Mouse (Mus musculus): ENCODE data around the gene Crk. TPM values are rescaled to one million over a fixed set of nuclear protein-coding genes. Genes with fewer than 3 reads are reported as not detected.
"Not testable (repeated sequence)": the region's sequence is repeated elsewhere in the genome, so short reads cannot be mapped to it uniquely, and the experiment has no call there.

Gene Crk
- polyA plus RNA-seq, 1 experiment from 2014 or later: 117 TPM

DNA sequence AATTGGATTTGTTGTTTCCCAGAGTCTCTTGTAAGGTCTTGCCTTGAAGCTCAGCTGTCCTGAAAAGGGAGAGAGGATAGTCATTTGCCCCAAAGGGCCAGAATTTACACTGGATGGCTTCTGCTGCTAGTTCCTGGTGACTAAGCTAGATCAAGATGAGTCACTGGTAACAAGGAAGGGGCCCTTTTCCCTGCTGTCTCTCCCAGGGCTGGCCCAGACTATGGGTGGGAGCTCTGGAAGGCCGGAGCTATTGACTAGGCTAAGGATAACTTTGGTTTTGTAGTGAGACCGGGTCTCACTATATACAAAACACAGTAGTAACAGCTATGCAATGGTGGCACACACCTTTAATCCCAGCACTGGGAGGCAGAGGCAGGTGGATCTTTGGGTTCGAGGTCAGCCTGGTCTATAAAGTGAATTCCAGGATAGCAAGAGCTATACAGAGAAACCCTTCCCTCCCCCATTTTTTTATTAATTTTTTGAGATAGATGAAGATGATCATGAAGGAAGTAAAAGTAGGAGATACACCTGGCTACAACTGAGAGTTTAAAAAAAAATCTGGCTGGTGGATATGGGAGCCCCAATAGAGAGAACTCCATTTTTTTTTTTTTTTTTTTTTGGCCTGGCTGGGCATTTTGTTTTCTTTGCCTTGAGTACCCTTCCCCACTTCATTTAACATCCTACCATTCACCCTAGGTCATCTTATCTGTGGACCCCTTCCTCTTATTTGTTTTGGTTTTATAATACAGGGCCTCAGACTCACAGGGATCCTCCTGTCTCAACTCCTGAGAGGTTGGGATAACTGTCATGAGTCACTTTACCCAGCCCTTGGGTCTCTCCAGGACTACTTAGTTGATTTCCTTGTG, 945 bp upstream of the Crk start:
- ATAC-seq (replicated peaks): no peak; the same call in 1 of the 2 replicates
- H3K27ac ChIP-seq: peak overlapping the region; percentile 93

DNA sequence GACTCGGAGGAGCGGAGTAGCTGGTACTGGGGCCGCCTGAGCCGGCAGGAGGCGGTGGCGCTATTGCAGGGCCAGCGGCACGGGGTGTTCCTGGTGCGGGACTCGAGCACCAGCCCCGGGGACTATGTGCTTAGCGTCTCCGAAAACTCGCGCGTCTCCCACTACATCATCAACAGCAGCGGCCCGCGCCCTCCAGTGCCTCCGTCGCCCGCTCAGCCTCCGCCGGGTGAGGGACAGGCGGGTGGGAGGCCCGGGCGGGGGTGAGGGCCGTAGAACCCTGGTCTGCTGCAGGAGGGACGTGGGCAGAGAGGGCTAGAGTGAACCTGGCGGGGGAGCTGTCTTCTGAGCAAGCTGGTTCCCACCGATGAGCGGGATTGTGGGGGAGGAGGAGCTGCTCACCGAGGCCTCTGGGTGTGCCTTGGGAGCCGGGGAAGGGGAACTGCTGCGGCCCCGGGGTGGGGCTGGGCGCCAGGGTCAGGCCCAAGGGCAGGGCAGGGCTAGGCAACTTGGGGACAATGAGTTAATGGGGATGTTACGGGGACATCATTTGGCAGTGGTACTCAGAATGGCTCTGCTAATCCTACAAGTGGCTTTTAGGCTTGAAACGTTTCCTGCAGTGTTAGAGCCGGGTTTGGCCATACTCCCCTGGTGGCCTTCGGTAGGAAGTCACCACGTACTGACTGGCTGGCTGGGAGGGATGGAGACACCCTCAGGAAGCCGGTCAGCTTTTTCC, 546 bp downstream of the Crk start:
- peak overlapping the region; percentile 93 for H3K27ac ChIP-seq

More for the DNA sequence above, 945 bp upstream of the Crk start:
- no peaks in the 10 kb centered on the region for H3K27me3 ChIP-seq (replicated peaks)
- peaks cover 21% of the 10 kb centered on the region for H3K4me1 ChIP-seq
- peak overlapping the region; percentile 19; the same call in 1 of the 2 replicates for H3K9ac ChIP-seq
- no peaks in the 10 kb centered on the region for H3K9me3 ChIP-seq
- H3K4me3 ChIP-seq: peak overlapping the region; percentile 88
- 0 out of 2 replicates have a peak, but pooled peaks cover under 1% of the 10 kb centered on the region for H3K36me3 ChIP-seq (replicated peaks)
- peak overlapping the region; percentile 79 for H3K4me2 ChIP-seq
- WGBS: 90% methylated on average over 3 of the region's 3 CpGs

DNA sequence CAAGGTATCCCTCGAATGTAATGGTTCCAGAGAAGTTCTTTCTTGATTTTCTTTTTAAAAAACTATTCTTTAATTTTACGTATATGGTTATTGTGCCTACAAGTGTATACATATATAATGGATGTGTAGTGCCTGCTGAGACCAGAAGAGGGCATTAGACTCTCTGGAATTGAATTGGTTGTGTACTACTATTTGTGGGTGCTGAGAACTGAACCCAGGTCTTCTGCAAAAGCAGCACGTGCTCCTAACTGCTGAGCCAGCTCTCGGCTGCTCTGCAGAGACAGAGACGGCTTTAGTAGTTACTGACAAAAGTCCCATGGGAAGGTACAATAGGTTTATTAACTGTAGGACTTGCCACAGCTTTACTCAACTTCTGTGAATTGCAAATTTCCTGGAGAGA, 5.4 kb downstream of the Crk start:
- ATAC-seq (replicated peaks): no peak
- Histone ChIP-seq H3K4me3 (no peak overlapping the region), H3K4me2 (no peak overlapping the region), H3K27ac (no peak overlapping the region), H3K27me3 (replicated peaks) (no peaks in the 10 kb centered on the region), H3K9me3 (no peaks in the 10 kb centered on the region), H3K9ac (no peak overlapping the region), H3K4me1 (peaks cover 22% of the 10 kb centered on the region), H3K36me3 (replicated peaks) (0 out of 2 replicates have a peak, but pooled peaks cover 3% of the 10 kb centered on the region)
- WGBS: 85% methylated on average over 5 of the region's 5 CpGs

More for the DNA sequence above, 546 bp downstream of the Crk start:
- peak; percentile 84 for ATAC-seq (replicated peaks)
- under 1% methylated on average over 43 of the region's 43 CpGs for WGBS
- Histone ChIP-seq H3K9me3 (no peaks in the 10 kb centered on the region), H3K9ac (peak overlapping the region; percentile 94), H3K36me3 (replicated peaks) (0 out of 2 replicates have a peak, but pooled peaks cover 3% of the 10 kb centered on the region), H3K27me3 (replicated peaks) (no peaks in the 10 kb centered on the region), H3K4me3 (peak overlapping the region; percentile 88), H3K4me1 (peaks cover 21% of the 10 kb centered on the region), H3K4me2 (peak overlapping the region; percentile 79)

DNA sequence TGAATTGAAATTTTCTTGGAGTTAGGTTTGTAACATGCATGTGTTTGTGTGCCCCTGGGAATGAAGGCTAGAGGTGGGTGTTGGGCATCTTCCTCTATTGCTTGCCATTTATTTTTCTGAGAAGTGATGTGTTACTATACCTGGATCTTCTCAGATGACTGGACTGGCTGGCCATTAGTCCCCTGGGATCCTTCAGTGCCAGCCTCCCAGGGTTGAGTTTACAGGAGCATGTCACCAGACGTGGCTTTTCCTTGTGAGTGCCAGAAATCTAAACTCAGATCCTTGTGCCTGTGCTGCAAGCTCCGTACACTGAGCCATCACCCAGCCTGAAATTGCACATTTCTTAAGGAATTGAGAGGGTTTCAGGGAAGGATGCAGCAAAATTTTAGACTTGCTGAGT, 5.9 kb downstream of the Crk start:
- WGBS: 88% methylated on average over 2 of the region's 2 CpGs
- 0 out of 2 replicates have a peak, but pooled peaks cover 3% of the 10 kb centered on the region for H3K36me3 ChIP-seq (replicated peaks)

DNA sequence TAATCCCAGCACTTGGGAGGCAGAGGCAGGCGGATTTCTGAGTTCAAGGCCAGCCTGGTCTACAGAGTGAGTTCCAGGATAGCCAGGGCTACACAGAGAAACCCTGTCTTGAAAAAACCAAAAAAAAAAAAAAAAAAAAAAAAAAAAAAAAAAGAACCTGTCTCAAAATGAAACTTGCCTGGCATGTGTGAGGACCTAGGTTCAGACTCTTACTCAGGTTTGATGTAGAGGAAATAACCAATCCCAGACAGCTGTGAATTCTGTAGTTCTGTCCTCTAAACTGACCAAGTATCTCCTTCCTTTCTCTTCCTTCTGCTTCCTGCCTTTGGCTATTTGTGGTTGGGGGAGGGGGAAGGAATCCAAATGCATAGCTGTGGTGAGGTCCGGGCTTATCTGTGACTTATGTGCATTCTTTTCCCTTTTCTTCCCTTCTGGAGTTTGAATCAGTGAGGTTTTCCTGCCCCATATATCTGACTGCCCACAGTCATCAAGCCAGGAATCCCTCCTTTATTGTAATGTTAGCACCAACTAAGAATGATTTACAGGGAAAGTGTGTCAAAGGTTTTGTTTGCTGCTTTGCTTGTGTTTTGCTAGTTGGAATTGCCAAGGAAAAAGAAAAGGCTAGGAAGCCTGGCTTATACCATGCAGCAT, 8.4 kb downstream of the Crk start:
- ATAC-seq (replicated peaks): no peak
- 80% methylated on average over 2 of the region's 2 CpGs for WGBS

More for the DNA sequence above, 5.9 kb downstream of the Crk start:
- no peaks in the 10 kb centered on the region for H3K27me3 ChIP-seq (replicated peaks)
- peaks cover 20% of the 10 kb centered on the region for H3K4me1 ChIP-seq
- no peak overlapping the region for H3K27ac ChIP-seq
- H3K4me2 ChIP-seq: no peak overlapping the region
- ATAC-seq (replicated peaks): no peak
- H3K9ac ChIP-seq: no peak overlapping the region
- H3K9me3 ChIP-seq: no peaks in the 10 kb centered on the region
- H3K4me3 ChIP-seq: no peak overlapping the region

DNA sequence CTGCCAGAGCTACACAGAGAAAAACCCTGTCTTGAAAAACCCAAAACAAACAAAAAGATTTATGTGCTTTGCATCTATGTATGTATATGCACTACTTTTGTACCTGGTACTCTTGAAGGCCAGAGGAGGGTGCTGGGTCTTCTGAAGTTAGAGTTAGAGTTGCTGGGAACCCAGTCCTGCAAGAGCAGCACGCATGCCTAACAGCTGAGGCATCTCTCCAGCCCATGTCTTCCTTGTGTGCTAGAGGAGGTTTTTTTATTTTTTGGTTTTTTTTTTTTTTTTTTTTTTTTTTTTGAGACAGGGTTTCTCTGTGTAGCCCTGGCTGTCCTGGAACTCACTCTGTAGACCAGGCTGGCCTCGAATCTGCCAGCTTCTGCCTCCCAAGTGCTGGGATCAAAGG, 9.1 kb downstream of the Crk start:
- Histone ChIP-seq H3K36me3 (replicated peaks) (peaks cover 14% of the 10 kb centered on the region), H3K27me3 (replicated peaks) (no peaks in the 10 kb centered on the region), H3K4me2 (no peak overlapping the region), H3K9me3 (no peaks in the 10 kb centered on the region), H3K27ac (no peak overlapping the region), H3K9ac (no peak overlapping the region), H3K4me1 (peaks cover 4% of the 10 kb centered on the region; the same call in 1 of the 2 replicates), H3K4me3 (no peak overlapping the region)
- ATAC-seq (replicated peaks): no peak
- WGBS: 85% methylated on average over 2 of the region's 2 CpGs

More for the DNA sequence above, 8.4 kb downstream of the Crk start:
- no peaks in the 10 kb centered on the region for H3K9me3 ChIP-seq
- no peak overlapping the region for H3K9ac ChIP-seq
- H3K27ac ChIP-seq: no peak overlapping the region
- H3K4me1 ChIP-seq: peaks cover 4% of the 10 kb centered on the region; the same call in 1 of the 2 replicates
- no peak overlapping the region for H3K4me3 ChIP-seq
- no peak overlapping the region for H3K4me2 ChIP-seq
- peaks cover 11% of the 10 kb centered on the region for H3K36me3 ChIP-seq (replicated peaks)
- H3K27me3 ChIP-seq (replicated peaks): no peaks in the 10 kb centered on the region

DNA sequence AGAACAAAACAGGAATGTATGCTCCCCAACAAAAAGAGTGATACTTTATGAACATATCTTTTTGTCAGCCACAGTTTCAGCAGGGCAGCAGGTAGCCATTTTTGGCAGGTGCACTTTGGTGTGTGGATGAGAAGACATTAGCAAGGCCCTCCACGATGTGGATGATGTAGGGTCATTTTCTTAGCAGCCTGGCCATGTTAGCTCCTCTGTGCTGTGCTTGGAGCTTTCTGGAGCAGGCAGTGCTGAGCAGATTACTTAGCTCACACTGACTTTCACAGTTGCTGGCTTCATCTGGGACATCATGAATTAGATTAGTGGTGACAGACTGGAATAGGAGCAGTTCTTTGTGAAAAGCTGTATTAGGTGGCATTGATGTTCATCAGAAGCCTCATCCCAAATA, 10.9 kb downstream of the Crk start:
- 96% methylated on average over 1 of the region's 1 CpGs for WGBS
- no peaks in the 10 kb centered on the region for H3K9me3 ChIP-seq
- H3K4me2 ChIP-seq: no peak overlapping the region
- peaks cover 4% of the 10 kb centered on the region; the same call in 1 of the 2 replicates for H3K4me1 ChIP-seq
- no peak overlapping the region for H3K4me3 ChIP-seq
- H3K9ac ChIP-seq: no peak overlapping the region
- H3K36me3 ChIP-seq (replicated peaks): peaks cover 19% of the 10 kb centered on the region
- no peak overlapping the region for H3K27ac ChIP-seq
- H3K27me3 ChIP-seq (replicated peaks): no peaks in the 10 kb centered on the region
- no peak for ATAC-seq (replicated peaks)

DNA sequence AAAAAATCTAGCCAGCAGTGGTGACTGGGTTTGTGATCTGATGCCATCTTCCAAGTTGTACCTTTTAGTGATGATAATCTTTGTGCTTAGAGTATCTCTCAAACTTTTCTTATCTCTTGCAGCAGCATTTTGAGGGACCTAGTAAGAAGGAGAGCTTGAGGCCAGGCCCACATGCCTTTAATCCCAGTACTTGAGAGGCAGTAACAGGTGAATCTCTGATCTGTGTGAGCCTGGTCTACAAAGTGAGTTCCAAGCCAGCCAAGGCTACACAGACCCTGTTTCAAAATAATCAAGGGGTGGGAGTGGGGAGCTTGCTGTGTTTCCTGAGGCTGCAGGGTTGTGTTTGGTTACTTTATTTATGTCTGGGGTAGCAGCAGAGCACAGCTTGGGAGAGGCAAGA, 12.0 kb downstream of the Crk start:
- no peaks in the 10 kb centered on the region for H3K9me3 ChIP-seq
- no peak overlapping the region for H3K27ac ChIP-seq
- H3K4me3 ChIP-seq: no peak overlapping the region
- H3K36me3 ChIP-seq (replicated peaks): peaks cover 19% of the 10 kb centered on the region
- H3K9ac ChIP-seq: no peak overlapping the region
- no peaks in the 10 kb centered on the region for H3K27me3 ChIP-seq (replicated peaks)
- no peak for ATAC-seq (replicated peaks)
- H3K4me2 ChIP-seq: no peak overlapping the region
- H3K4me1 ChIP-seq: peaks cover 3% of the 10 kb centered on the region; the same call in 1 of the 2 replicates

DNA sequence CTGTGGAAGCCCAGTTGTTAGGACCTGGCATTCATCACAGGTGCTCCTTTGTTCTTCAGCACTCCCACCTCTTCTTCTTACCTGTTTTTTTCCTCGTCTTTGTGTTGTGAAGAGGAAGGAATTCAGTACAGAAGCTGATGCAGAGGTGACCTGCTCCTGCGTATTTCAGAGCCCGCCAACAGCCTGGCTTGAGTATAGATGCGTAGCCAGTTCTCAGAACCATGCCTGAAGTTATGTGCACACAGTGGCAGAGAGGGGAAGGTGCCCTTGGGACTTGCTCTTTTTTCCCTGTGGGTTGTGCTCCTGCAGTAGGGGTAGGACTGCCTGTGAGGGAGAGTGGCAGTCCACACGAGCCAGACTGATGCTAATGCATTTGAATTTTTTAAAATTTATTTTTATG, 14.5 kb downstream of the Crk start:
- Histone ChIP-seq H3K36me3 (replicated peaks) (peaks cover 25% of the 10 kb centered on the region), H3K4me3 (no peak overlapping the region), H3K4me2 (no peak overlapping the region), H3K4me1 (no peaks in the 10 kb centered on the region), H3K9me3 (no peaks in the 10 kb centered on the region), H3K27ac (no peak overlapping the region), H3K27me3 (replicated peaks) (no peaks in the 10 kb centered on the region), H3K9ac (no peak overlapping the region)
- 95% methylated on average over 5 of the region's 5 CpGs for WGBS
- no peak for ATAC-seq (replicated peaks)

DNA sequence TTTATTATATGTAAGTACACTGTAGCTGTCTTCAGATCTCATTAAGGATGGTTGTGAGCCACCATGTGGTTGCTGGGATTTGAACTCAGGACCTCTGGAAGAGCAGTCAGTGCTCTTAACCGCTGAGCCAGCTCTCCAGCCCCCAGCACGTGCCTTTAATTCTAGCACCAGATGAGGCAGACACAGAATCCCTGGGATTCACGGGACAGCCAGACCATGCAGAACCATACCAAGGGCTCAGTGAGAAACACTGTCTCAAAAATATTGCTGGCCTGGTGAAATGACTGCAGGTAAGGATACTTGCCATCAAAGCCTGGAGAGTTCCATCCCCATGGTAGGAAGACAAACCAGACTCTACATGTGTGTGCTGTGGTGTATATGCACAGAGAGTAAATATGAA, 18.4 kb downstream of the Crk start:
- WGBS: 94% methylated on average over 3 of the region's 3 CpGs
- peaks cover 34% of the 10 kb centered on the region for H3K36me3 ChIP-seq (replicated peaks)
- not testable (repeated sequence) for H3K4me1 ChIP-seq; H3K9me3 ChIP-seq; ATAC-seq (replicated peaks); H3K4me2 ChIP-seq; H3K4me3 ChIP-seq; H3K27ac ChIP-seq; H3K27me3 ChIP-seq (replicated peaks); H3K9ac ChIP-seq

DNA sequence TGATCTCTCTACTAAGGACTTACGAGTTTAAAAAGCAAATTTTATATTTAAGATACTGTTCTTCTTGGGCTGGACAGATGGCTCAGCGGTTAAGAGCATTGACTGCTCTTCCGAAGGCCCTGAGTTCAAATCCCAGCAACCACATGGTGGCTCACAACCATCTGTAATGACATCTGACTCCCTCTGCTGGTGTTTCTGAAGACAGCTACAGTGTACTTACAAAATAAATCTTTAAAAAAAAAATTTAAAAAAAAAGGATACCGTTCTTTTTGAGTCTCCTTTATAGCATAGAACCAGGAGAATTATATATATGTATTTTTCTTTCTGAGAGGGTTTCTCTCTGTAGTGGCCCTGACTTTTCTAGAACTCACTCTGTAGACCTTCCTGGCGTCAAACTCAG, 21.5 kb downstream of the Crk start:
- no peak overlapping the region for H3K9ac ChIP-seq
- ATAC-seq (replicated peaks): no peak
- WGBS: 97% methylated on average over 5 of the region's 5 CpGs
- H3K9me3 ChIP-seq: no peaks in the 10 kb centered on the region
- H3K27me3 ChIP-seq (replicated peaks): no peaks in the 10 kb centered on the region
- H3K4me1 ChIP-seq: no peaks in the 10 kb centered on the region
- peaks cover 33% of the 10 kb centered on the region for H3K36me3 ChIP-seq (replicated peaks)
- no peak overlapping the region for H3K4me3 ChIP-seq
- H3K27ac ChIP-seq: no peak overlapping the region
- no peak overlapping the region for H3K4me2 ChIP-seq

DNA sequence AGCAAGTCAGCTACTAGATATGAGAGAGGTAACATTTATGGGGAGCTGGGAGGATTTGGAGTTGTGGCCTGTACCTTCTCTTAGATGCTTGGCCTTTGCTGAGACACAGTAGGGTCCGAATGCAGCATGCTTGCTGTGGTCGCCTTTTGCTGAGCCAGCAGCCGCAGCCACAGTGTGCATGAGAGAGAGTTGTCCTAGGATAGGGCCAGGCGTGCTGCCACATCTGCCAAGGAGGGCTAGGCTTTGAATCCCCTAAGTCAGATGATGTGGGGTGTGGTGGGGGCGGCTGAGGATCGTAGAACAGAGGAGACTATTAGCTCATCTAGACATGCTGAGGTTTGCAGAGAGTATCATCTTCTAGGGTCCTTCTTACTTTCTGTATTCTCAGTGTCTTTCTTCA, 23.7 kb downstream of the Crk start:
- H3K27ac ChIP-seq: no peak overlapping the region
- H3K9me3 ChIP-seq: no peaks in the 10 kb centered on the region
- no peak overlapping the region for H3K9ac ChIP-seq
- H3K4me2 ChIP-seq: no peak overlapping the region
- ATAC-seq (replicated peaks): no peak
- no peaks in the 10 kb centered on the region for H3K27me3 ChIP-seq (replicated peaks)
- H3K4me1 ChIP-seq: no peaks in the 10 kb centered on the region
- no peak overlapping the region for H3K4me3 ChIP-seq
- WGBS: 95% methylated on average over 6 of the region's 6 CpGs
- H3K36me3 ChIP-seq (replicated peaks): peaks cover 32% of the 10 kb centered on the region

Data from midbrain, embryonic 15.5 days (tissue).